Mouse (Mus musculus) cerebellum, adult 11-12 months (tissue): ENCODE data around the gene Mpp2.
A peak's percentile ranks its signal among the peaks of the same experiment; 100 is the strongest.

Experiments used
- DNase-seq: peaks from one replicate; pipeline ENCODE4 v3.0.0; 2022

The Mpp2 gene

GRCm38 (mm10) chr11:102087931-102088898 is at the start of gene Mpp2:
TSS of gene Mpp2 (minus strand) at chr11:102088515.
- DNase-seq, result peak; percentile 72

- DNase-seq, result no peak
These were observed 49.5 kb upstream of the Mpp2 start for GRCm38 (mm10) chr11:102137625-102138446.

GRCm38 (mm10) chr11:102134516-102134915 is 46.2 kb upstream of the Mpp2 start:
- no peak for DNase-seq

- DNase-seq, result no peak
These were observed 29.1 kb upstream of the Mpp2 start for GRCm38 (mm10) chr11:102117386-102117785.

GRCm38 (mm10) chr11:102116241-102116640 is 27.9 kb upstream of the Mpp2 start:
- no peak for DNase-seq

GRCm38 (mm10) chr11:102111576-102111975 is 23.3 kb upstream of the Mpp2 start:
- DNase-seq, result no peak

GRCm38 (mm10) chr11:102107732-102108131 is 19.4 kb upstream of the Mpp2 start, which contains the start of gene Pyy:
TSS of gene Pyy (minus strand) at chr11:102107832.
- no peak for DNase-seq

- DNase-seq, result no peak
These were observed 18.6 kb upstream of the Mpp2 start for GRCm38 (mm10) chr11:102106911-102107310.

- no peak for DNase-seq
These were observed 14.4 kb upstream of the Mpp2 start for GRCm38 (mm10) chr11:102102485-102103258.

- DNase-seq, result no peak
These were observed 12.9 kb upstream of the Mpp2 start, which contains the start of gene Ppy for GRCm38 (mm10) chr11:102101219-102101618. TSS of gene Ppy (minus strand) at chr11:102101319.

GRCm38 (mm10) chr11:102096887-102097391 is 8.6 kb upstream of the Mpp2 start:
- DNase-seq, result peak; percentile 73

- no peak for DNase-seq
These were observed 8.1 kb upstream of the Mpp2 start for GRCm38 (mm10) chr11:102096446-102096845.

GRCm38 (mm10) chr11:102095676-102096075 is 7.4 kb upstream of the Mpp2 start:
- no peak for DNase-seq

GRCm38 (mm10) chr11:102089088-102089808 is 933 bp upstream of the Mpp2 start:
- peak; percentile 58 for DNase-seq

GRCm38 (mm10) chr11:102087081-102087751 is 1.1 kb downstream of the Mpp2 start:
- DNase-seq, result peak; percentile 76

GRCm38 (mm10) chr11:102086331-102086730 is 2.0 kb downstream of the Mpp2 start:
- no peak for DNase-seq

GRCm38 (mm10) chr11:102084159-102084558 is 4.2 kb downstream of the Mpp2 start:
- DNase-seq, result no peak

GRCm38 (mm10) chr11:102083193-102083592 is 5.1 kb downstream of the Mpp2 start:
- DNase-seq, result no peak

- DNase-seq, result peak; percentile 55
These were observed 6.0 kb downstream of the Mpp2 start for GRCm38 (mm10) chr11:102082322-102082721.

GRCm38 (mm10) chr11:102073722-102074121 is 14.6 kb downstream of the Mpp2 start:
- no peak for DNase-seq

GRCm38 (mm10) chr11:102072729-102073128 is 15.6 kb downstream of the Mpp2 start:
- DNase-seq, result no peak
